Mouse (Mus musculus): ENCODE results near the gene Tial1.

Tial1 gene

DNA sequence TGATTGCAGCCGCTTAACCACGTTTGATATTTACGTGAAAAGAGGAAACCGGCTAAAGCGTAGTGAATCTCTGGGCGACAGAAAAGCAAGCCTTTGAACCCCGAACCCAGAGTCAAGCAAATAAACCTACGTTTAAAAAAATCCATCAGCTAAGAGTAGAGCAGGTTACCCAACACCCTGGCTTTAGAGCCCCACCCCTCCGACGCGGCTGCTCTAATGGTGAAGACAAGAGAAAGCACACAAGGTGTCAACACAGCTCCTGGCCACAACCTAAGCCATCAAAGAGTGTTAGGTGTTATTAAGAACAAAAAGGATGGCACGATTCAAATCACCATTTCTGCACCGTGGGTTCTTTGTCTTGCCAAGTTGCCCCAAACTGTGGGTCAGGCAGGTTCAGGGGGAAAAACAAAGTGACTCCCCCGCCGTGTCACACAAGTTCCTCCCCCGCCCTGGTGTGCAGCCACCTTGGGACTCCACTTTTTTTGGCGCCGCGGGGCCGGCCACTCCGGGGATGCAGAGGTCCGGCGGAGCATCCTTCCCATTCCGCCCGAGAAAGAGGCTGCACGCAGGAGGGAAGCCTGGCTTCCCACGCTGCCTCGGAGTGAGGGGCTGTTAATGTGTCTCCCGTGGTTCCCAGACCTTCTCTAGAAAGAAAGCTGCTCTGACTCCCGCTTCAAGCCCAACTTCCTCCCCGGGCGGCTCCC, 44.1 kb downstream of the Tial1 start:
- peak in 1 of 2 experiments; percentile 23 for DNase-seq (ENCODE audit: low spot score in 2 of 2)

DNA sequence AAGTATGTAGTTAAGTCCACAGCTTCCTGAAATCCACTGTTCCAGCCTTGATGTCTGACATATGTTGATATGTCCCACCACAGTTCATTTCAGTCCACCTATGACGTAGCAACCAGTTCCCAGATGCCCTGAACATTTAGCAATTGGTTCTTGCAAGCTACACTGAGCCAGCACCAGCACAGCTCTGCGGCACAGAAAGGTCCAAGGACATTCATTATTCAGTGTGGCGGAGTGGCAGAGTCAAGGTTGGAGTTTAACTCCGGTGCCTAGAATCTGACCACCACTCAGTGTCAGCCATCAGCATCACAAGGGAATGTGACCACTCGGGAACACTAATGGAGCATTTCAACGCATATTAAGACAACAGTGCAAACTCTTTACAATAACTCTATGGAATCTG, 44.9 kb downstream of the Tial1 start:
- DNase-seq (ENCODE audit: low spot score in 2 of 2) = no peak

DNA sequence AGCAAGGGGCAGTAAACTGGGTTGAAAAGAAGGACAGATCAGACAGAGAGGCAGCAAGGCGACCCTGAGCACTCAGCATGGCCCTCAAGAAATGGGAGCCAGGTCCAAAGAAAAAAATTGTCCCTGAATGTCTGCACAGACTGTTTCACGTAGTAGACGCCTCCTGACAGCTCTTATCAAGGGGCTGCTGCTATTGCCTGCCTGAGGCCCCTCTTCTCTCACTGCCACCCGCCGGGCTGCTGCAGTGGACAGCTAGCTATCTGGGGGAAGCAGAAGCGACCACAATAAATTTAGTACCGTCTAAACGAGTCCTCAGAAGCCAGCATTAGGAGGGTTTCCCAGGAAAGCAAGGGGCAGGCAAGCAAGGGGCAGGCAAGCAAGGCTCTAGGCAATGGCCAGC, 47.1 kb downstream of the Tial1 start:
- DNase-seq (ENCODE audit: low spot score in 2 of 2) = no peak

DNA sequence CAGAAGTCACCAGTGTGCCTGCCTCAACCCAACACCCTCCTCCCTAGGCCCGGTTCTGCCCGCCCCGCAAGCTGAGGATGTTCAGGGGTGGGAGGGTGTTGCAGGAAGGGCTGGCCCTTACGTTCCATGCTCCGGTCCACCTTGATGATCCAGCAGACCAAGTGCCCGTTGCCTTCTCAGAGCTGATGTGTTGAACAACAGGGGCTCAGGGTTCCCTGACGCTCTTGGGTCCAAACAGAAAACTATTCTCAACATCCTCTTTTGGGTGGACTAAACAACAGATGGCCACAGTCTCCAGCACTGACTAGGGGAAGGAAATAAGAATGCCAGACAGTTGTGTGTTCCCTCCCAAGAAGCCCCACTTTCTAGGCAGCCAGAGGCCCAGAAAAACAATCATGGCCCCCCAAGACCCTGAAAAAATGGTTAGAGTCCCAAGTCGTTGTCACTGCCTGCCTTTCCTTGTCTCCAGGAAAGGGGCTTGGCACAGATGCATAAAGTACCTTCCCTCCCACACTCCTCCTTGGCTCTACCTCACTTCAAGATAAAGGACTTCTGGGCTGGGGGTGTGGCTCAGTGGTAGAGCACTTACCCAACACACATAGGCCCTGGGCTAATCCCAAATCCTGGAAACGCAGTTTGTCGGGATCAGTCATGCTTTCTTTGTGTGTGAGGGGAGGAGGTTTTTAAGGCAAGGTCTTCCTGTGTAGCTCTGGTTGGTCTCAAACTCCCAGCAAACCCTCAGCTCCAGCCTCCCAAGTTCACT, 49.3 kb downstream of the Tial1 start:
- DNase-seq (ENCODE audit: low spot score in 2 of 2) = no peak

DNA sequence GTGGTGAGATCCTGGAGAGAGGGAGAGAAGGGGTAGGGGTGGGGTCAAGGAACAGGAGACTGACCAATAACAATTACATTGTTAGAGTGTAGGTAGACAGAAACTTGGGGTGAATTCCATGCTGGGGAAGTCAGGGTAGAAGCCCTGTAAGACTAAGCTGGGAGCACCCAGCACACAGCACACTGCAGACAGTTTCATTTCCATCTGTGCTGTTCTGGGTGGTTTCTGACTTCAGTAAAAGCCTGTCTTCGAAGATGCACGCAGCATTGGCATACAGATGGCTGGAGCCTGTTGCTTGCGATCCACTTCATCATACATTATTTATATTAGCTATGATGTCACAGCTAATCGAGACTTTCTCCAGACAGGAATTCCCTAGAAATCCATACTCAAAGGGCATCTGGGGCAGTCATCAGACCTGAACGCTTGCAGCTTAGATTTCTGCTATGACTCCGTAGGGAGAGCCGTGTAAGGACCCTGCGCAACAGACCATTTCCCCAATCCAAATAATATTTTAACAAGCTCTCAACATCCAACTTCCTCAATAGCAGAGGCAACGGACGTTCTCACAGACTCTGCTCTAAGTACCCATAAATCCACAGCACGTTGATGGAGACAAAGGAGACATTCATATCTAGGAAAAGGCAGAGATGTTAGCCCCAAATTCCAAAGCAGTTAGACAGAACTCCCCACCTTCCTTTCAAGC, 50.7 kb downstream of the Tial1 start:
- no peak for DNase-seq (ENCODE audit: low spot score in 2 of 2)

DNA sequence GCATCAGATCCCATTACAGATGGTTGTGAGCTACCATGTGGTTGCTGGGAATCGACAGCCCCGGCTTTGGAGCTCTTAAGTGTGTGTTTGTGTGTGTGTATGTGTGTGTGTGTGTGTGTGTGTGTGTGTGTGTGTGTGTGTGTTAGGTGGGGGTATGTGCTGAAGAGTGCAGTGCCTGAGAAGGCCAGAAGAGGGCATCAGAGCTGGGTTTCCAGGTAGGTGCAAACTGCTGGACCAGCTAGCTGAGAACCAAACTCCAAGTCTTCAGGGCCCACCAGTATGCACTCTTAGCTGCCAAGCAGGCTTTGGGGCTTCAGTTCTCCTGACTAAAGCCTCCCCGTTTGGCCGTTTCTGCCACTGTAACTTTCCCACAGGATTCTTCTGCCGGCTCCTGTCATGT, 53.3 kb downstream of the Tial1 start:
- DNase-seq (ENCODE audit: low spot score in 2 of 2) = no peak

DNA sequence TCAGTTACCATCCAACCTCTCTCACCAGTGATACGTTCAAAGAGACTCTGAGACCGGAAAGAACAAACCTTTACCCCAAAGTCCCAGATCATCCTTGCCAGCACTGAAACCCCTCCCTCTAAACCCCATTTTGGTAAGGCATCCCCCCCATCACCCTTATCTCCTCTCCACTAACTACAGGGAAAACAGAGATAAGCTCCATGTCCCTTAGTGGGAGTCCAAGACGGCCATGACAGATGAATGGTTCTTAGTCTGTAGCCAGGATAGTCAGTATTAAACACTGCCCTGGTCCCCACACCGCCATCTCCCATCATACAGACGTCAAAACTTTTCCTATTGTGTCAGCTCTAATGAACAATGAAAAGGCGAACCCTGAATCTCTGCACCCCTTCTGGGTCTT, 57.5 kb downstream of the Tial1 start:
- no peak for DNase-seq (ENCODE audit: low spot score in 2 of 2)

DNA sequence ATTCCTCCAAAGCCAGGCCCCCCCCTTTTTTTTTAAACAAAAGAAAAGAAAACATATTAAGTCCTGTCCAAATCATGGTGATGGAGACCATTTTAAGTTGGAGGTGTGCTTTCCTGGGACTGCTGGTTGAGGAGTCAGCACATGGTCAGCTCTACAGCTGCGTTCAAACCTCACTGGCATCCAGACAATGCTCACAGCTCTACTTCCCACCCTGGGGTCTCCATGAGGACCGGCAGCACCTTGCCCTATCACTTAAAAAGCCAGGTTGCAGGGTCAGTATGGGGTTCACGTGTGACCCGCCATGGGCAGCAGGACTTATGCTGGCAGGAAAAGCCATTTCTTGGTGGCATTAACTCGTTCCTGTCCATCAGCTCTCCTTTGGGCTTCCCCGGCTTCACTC, 57.9 kb downstream of the Tial1 start:
- no peak for DNase-seq (ENCODE audit: low spot score in 2 of 2)

DNA sequence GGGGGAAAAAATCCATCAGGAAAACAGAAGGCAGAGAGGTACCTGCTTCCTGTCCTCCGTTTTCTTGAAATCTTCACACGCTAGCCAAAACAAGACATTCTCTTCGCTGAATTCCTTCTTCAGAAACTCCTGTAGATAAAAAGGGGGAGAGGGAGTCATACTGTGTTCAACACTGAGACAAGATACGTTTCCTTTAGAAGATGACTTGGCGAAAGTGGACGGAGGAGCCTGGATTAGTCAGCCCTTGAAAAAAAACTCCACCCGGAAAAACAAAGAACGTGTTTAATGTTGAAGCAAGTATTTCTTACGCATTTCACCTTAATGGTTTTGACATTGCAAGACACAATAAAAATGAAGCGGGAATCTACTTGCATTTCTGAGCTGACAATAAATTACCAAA, 58.4 kb downstream of the Tial1 start:
- no peak for DNase-seq (ENCODE audit: low spot score in 2 of 2)

DNA sequence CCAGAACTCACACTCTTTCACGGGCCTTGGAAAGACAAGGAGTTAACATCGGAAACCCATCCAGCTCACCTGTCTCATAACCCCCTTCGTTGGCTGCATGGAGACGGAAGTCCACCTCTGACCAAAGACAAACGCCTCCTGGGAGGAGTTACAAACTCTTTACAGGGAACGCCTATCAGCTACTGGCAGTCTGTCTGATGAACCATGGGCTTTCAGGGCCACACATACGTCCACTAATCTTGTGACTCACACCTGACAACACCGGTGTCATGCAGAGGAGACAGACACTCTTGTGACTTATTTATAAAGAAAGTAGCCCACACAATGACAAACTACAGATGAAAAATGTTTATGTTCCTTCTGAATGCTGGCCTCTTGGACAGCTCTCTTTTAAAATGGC, 58.9 kb downstream of the Tial1 start:
- DNase-seq (ENCODE audit: low spot score in 2 of 2) = no peak

DNA sequence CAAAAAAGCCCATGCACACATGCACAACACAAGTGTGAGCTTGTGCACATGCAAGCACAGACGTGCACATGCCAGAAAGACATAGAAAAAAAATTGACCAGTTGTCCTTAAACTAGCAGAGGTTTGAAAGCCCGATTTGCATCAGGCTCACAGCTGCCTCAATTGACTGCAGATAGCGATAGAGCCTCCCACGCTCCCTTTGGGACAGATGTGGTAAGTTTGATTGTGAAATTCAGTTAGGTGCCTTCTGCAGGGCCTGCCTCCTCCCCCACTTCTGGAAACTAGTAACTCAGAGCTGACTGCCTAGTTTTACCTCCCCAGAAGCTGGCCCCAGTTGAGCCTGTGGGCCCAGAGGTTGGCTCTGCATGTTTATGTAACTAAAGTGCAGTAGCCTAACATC, 62.9 kb downstream of the Tial1 start:
- DNase-seq (ENCODE audit: low spot score in 2 of 2) = no peak

DNA sequence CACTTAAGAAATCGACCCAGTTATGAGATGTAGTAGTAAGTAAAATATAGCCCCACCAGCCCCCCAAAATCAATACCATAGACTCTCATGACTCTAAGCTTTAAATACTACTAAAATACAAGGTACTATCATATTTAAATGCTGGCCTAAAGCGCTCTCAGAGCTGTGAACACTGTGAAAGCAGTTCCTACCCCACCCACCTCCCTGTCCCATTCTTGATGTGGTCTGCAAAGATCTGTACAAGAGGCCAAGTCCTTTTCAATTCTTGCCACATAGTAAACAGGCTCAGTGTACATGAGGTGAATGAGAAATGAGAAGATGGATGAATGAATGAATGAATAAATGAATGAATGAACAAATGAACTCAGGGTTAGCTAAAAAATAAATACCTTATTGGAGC, 64.5 kb downstream of the Tial1 start:
- no peak for DNase-seq (ENCODE audit: low spot score in 2 of 2)

DNA sequence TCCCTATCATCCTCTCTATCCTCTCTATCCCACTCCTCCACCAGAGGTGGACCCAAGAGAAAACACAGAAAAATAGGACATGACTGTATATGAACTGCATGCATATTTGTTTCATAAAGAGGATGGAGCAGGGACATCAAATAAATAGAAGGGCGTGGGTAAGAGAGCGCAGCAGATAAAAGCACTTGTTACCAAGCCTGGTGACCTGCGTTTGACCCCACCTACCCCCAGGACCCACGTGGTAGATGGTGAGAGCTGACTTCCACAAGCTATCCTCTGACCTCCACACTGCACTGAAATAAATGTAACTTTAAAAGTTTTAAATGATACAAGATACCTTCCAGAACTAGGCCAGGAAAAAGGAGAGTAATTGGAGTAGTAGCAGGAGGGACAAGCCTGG, 67.8 kb downstream of the Tial1 start:
- DNase-seq (ENCODE audit: low spot score in 2 of 2) = no peak

DNA sequence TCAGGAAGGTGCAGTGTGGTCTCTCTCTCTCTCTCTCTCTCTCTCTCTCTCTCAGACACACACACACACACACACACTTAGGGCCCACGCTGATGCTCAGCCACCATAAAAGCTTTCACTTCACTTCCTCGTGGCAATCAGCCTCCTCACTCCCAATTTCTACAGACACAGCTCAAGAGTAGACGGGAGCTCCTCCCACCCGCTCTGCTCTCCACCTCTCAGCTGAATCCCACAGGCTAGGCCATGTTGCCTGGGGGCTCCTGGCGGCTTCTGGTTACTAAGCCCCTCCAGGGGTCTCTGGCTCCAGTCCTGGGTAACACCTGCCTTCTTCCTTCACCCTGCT, 68.6 kb downstream of the Tial1 start:
- DNase-seq (ENCODE audit: low spot score in 2 of 2) = no peak

DNA sequence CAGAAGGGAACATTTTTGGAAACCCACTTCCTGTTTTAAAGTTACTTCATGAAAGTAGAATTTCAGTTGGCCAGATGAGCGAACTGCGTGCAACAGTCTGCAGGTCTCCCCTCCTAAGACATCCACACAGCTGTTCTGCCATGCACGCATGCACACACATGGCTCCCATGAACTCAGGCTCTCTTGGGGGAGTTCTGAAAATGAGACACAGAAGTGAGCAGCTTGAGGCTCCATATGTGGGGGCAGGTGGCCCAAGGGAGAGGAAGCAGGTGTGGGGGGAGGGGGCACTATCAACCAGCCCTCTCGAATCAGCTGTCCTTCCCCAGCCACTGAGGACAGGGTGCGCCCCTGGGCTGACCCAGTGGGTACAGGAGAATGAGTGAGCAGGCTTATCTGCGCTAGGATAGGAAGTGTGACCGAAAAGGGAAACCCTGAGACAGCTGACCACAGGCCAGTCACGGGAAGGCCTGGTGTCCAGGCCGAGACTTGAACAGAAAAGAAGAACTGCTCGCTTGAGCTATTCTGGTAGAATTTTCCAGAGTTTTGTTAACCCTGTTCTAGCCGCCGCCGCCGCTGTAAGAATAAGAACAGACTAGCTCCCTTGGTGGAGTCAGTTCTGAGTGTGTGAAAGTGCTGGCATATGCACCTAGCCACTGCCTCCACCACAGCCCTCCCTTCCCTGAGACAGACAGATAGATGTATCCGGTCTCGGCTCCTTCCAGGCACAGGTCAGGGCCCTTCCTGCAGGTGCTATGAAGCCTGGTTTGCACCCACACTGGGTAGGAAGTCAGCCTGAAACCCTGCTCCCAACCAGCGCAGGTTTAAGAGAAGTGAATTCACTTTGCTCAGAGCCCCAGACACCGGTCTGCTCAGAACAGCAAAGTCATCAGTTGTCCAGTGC, 69.2 kb downstream of the Tial1 start:
- no peak for DNase-seq (ENCODE audit: low spot score in 2 of 2)

DNA sequence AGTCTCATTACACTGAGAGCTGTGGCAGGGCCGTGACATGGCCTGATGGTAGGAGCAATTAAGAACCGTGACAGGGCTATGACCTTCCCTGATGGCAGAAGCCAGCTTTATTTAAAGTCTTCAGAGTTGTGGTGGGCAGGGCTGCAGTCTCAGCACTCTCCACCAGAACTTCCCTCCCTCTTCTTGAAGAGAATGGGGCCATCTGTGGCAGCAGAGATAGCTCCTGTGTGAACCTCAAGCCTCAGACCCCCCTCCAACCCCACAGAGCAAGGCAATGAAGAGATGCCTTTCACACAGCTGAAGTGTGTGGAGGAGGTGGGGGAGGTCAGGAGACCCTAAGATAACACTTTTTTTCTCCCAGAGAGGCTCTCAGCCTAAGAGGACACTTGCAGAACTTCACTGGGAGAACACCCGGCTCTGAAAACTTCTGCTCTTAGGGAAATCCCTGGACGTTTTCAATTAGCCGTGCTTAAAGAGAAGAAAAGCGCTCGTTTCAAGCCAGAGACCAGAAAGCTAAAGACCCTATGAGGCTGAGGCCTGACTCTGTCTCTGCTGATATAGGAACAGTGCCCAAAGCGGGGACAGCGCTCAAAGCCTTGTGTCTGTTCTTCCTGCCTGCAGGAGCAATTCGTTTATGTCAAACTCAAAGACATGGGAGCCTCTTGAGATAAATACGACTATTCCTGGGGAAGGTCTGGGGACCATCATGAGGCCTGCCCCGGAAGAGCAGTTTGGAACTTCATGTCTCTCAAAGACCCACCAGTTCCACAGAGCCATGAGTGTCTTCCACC, 70.1 kb downstream of the Tial1 start:
- no peak for DNase-seq (ENCODE audit: low spot score in 2 of 2)
